Mouse (Mus musculus): ENCODE data around the gene Slc22a4. TPM values are rescaled to one million over a fixed set of nuclear protein-coding genes. Genes with fewer than 3 reads are reported as not detected.

Gene Slc22a4
- polyA plus RNA-seq, 1 experiment: not detected

DNA sequence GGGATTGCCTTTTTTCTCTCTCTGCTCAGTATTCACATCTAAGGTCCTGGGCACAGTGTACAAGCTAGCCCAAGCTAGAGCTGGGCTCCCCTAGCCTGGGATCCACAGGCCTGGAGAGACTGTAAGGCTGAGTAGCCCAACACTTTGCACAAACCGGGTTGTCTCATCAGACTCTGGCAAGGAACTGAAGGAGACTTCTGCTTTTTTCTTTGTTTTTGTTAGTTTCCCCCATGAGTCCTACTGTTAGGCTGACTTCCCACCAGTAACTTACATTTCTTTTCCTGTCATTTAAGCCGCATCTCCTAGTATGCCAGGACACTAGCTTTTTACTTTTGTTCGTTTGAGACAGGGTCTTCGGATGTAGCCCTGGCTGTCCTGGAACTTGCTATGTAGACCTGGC lies 1.1 kb upstream of the Slc22a4 start:
- no peaks in the 10 kb centered on the region for H3K4me1 ChIP-seq (ENCODE audit: control insufficient read depth, insufficient read depth, low read length)
- no peak overlapping the region for H3K27ac ChIP-seq (ENCODE audit: insufficient read depth, low read length)
- no peaks in the 10 kb centered on the region for H3K36me3 ChIP-seq (ENCODE audit: control insufficient read depth, insufficient read depth, low read length, poor library complexity, severe bottlenecking)
- no peak overlapping the region for H3K4me3 ChIP-seq (ENCODE audit: low read depth, low read length)
- H3K9ac ChIP-seq (ENCODE audit: low read depth, poor library complexity, severe bottlenecking): no peak overlapping the region
- no peak for TF ChIP-seq POLR2A (IDR thresholded peaks at IDR 0.05; ENCODE audit: insufficient read depth, low read length)
- H3K9me3 ChIP-seq (replicated peaks; ENCODE audit: control insufficient read depth, insufficient read depth, low read length, poor library complexity, severe bottlenecking): no peaks in the 10 kb centered on the region
- peaks cover 2% of the 10 kb centered on the region; the same call in 1 of the 2 replicates for H3K27me3 ChIP-seq (ENCODE audit: control insufficient read depth, insufficient read depth, low read length, poor library complexity, severe bottlenecking)

GRCm38 (mm10) chr11:54027131-54028043 lies 503 bp downstream of the Slc22a4 start:
- H3K27me3 ChIP-seq (ENCODE audit: control insufficient read depth, insufficient read depth, low read length, poor library complexity, severe bottlenecking): peaks cover 2% of the 10 kb centered on the region; the same call in 1 of the 2 replicates
- no peak overlapping the region for H3K27ac ChIP-seq (ENCODE audit: insufficient read depth, low read length)
- no peaks in the 10 kb centered on the region for H3K4me1 ChIP-seq (ENCODE audit: control insufficient read depth, insufficient read depth, low read length)
- H3K4me3 ChIP-seq (ENCODE audit: low read depth, low read length): peak overlapping the region; percentile 60
- TF ChIP-seq POLR2A (IDR thresholded peaks at IDR 0.05; ENCODE audit: insufficient read depth, low read length) (no peak), CTCF (IDR thresholded peaks at IDR 0.05; ENCODE audit: low read depth, low read length) (no peak), EP300 (IDR thresholded peaks at IDR 0.05; ENCODE audit: insufficient read depth, low read depth, low read length) (no peak)
- H3K9me3 ChIP-seq (replicated peaks; ENCODE audit: control insufficient read depth, insufficient read depth, low read length, poor library complexity, severe bottlenecking): no peaks in the 10 kb centered on the region
- no peak overlapping the region for H3K9ac ChIP-seq (ENCODE audit: low read depth, poor library complexity, severe bottlenecking)
- H3K36me3 ChIP-seq (ENCODE audit: control insufficient read depth, insufficient read depth, low read length, poor library complexity, severe bottlenecking): no peaks in the 10 kb centered on the region

GRCm38 (mm10) chr11:54026491-54027041 lies 1.3 kb downstream of the Slc22a4 start:
- TF ChIP-seq EP300 (IDR thresholded peaks at IDR 0.05; ENCODE audit: insufficient read depth, low read depth, low read length) (no peak), CTCF (IDR thresholded peaks at IDR 0.05; ENCODE audit: low read depth, low read length) (no peak), POLR2A (IDR thresholded peaks at IDR 0.05; ENCODE audit: insufficient read depth, low read length) (no peak)
- Histone ChIP-seq H3K9me3 (replicated peaks; ENCODE audit: control insufficient read depth, insufficient read depth, low read length, poor library complexity, severe bottlenecking) (no peaks in the 10 kb centered on the region), H3K4me1 (ENCODE audit: control insufficient read depth, insufficient read depth, low read length) (no peaks in the 10 kb centered on the region), H3K4me3 (ENCODE audit: low read depth, low read length) (no peak overlapping the region), H3K36me3 (ENCODE audit: control insufficient read depth, insufficient read depth, low read length, poor library complexity, severe bottlenecking) (no peaks in the 10 kb centered on the region), H3K27ac (ENCODE audit: insufficient read depth, low read length) (no peak overlapping the region), H3K9ac (ENCODE audit: low read depth, poor library complexity, severe bottlenecking) (no peak overlapping the region), H3K27me3 (ENCODE audit: control insufficient read depth, insufficient read depth, low read length, poor library complexity, severe bottlenecking) (peaks cover 2% of the 10 kb centered on the region; the same call in 1 of the 2 replicates)

GRCm38 (mm10) chr11:54021396-54022093 lies 6.3 kb downstream of the Slc22a4 start:
- H3K36me3 ChIP-seq (ENCODE audit: control insufficient read depth, insufficient read depth, low read length, poor library complexity, severe bottlenecking): no peaks in the 10 kb centered on the region
- H3K4me1 ChIP-seq (ENCODE audit: control insufficient read depth, insufficient read depth, low read length): no peaks in the 10 kb centered on the region
- TF ChIP-seq CTCF (IDR thresholded peaks at IDR 0.05; ENCODE audit: low read depth, low read length) (no peak), EP300 (IDR thresholded peaks at IDR 0.05; ENCODE audit: insufficient read depth, low read depth, low read length) (no peak), POLR2A (IDR thresholded peaks at IDR 0.05; ENCODE audit: insufficient read depth, low read length) (no peak)
- H3K9ac ChIP-seq (ENCODE audit: low read depth, poor library complexity, severe bottlenecking): no peak overlapping the region
- H3K27me3 ChIP-seq (ENCODE audit: control insufficient read depth, insufficient read depth, low read length, poor library complexity, severe bottlenecking): no peaks in the 10 kb centered on the region
- no peak overlapping the region for H3K27ac ChIP-seq (ENCODE audit: insufficient read depth, low read length)
- no peak overlapping the region for H3K4me3 ChIP-seq (ENCODE audit: low read depth, low read length)
- no peaks in the 10 kb centered on the region for H3K9me3 ChIP-seq (replicated peaks; ENCODE audit: control insufficient read depth, insufficient read depth, low read length, poor library complexity, severe bottlenecking)

DNA sequence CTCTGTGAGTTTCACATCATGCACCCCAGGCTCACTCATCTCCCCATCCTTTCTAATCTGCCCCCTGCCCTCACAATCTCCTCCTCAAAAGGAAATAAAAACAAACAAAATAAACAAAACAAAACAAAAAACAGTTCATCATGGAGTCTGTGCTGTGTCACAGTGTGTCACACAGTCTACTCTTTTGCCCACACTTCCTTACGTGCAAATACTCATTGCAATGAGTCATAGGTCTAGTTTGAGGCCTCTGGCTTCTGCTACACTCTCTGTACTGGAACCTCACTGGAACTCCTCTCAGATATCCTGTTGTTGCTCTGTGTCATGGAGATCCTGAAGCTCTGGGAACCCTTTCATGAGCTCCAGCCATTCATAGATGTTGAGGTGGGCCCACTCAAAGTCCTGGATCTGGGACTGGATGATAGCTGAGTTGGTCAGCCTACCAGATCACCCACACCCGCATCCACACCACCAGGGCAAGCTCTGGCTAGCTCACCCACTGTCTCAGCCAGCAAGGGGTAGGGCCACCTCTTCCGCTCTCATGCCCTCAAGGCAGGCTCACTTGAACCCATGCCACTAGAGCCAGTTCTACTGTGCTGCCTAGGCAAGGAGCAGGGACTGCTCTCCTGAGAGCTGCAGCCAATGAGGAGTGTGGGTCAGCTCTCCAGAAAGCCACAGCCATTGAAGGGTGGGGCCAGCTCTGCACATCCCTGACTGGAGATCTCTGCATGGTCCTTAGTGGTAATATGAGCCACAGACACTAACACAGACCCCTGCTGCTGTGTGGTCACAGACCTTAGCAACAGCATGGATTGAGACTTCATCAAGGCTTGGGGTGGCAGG lies 8.8 kb downstream of the Slc22a4 start:
- no peak overlapping the region for H3K4me3 ChIP-seq (ENCODE audit: low read depth, low read length)
- no peaks in the 10 kb centered on the region for H3K27me3 ChIP-seq (ENCODE audit: control insufficient read depth, insufficient read depth, low read length, poor library complexity, severe bottlenecking)
- no peak for TF ChIP-seq EP300 (IDR thresholded peaks at IDR 0.05; ENCODE audit: insufficient read depth, low read depth, low read length)
- no peak for TF ChIP-seq POLR2A (IDR thresholded peaks at IDR 0.05; ENCODE audit: insufficient read depth, low read length)
- H3K9ac ChIP-seq (ENCODE audit: low read depth, poor library complexity, severe bottlenecking): no peak overlapping the region
- no peak overlapping the region for H3K27ac ChIP-seq (ENCODE audit: insufficient read depth, low read length)
- no peaks in the 10 kb centered on the region for H3K4me1 ChIP-seq (ENCODE audit: control insufficient read depth, insufficient read depth, low read length)
- H3K9me3 ChIP-seq (replicated peaks; ENCODE audit: control insufficient read depth, insufficient read depth, low read length, poor library complexity, severe bottlenecking): no peaks in the 10 kb centered on the region
- H3K36me3 ChIP-seq (ENCODE audit: control insufficient read depth, insufficient read depth, low read length, poor library complexity, severe bottlenecking): no peaks in the 10 kb centered on the region

Data from ES-Bruce4 (cell line).